Mouse (Mus musculus) megakaryocyte-erythroid progenitor cell, adult 5 weeks (primary cell): Measurements from ENCODE around the gene Klra2. TPM values are rescaled to one million over a fixed set of nuclear protein-coding genes. Genes with fewer than 3 reads are reported as not detected.

Experiments used
- polyA plus RNA-seq: library from polyadenylated mRNA; stranded (reverse); fragments of >175 nt; gene quantifications from 2 replicates; pipeline ENCODE4 v1.2.3, GENCODE M21; 2012

The Klra2 gene
- polyA plus RNA-seq, result 0.07 TPM in 1 of 2 replicates, not detected in the other

DNA sequence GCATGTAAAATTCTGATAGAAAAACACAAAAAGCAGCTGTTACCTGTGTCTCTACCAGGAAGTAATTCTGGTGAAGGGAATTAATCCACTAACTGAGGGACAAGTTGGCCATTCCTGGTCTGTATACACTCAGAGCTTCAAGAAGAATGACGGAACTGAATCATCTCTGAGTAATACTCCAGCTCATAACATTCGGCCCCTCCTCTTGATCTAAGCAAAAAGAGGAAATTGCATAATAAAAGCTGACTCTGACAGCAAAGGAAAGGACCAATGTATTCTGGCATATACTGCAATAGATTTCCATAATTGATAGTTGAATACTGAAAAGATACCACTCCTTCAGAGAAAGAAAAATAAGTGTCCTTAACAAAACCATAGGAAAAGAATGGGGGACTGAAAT, at the start of gene Klra2:
Gene Klra2, minus strand, starts transcription at position 157 of the 400 bp plus-strand sequence.

DNA sequence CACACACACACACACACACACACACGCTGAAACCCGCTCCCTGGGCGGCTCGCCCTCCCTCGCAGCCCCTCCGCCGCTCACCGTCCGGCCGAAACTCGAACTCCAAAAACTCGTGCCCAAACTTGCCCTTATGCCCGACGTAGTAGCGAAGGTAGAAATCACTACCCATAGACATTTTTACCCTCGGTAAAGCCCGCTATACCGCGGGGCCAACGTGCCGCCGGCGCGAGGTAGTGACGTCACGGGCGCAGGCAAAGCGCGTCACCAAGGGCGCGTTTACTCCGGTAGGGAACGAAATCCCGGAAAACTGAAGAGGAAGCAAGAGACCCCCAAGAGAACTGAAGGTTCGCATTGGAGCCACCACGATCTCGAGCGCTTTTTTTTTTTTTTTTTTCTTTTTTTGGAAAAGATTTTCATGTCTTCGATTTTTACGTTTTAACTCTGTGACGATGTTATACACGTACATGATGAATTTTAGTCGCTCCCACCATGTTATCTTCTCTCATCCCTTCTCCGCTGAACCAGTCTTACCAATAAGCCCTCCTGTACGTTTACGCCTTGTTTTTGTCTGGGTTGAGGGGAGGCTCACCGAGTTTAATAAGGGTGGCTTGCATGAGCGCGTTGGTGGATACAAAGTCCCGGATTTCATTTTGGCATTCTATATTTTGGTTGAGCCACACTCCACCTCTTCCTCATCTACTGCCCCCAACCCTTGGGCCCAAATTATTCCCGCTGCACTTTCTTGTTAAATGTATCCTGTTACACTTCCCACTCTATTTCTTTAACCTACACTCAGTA, 46.0 kb upstream of the Klra2 start, which contains the start of gene Magohb:
Gene Magohb, minus strand, starts transcription at position 254 of the 798 bp plus-strand sequence.

Other genes with a start within 250 kb of the Klra2 start
- gene Magohb, start 45.9 kb upstream of the Klra2 start, polyA plus RNA-seq, result 0.91 and 1.3 TPM in 2 replicates
- 0.04 TPM in 1 of 2 replicates, not detected in the other for gene Styk1, start 106.2 kb upstream of the Klra2 start, polyA plus RNA-seq
- gene Ybx3, start 141.1 kb upstream of the Klra2 start, polyA plus RNA-seq, result 1,029 and 1,117 TPM in 2 replicates
- not detected in 2 replicates for gene 5430401F13Rik, start 239.0 kb upstream of the Klra2 start, polyA plus RNA-seq
- gene Gm6619, start 239.0 kb upstream of the Klra2 start, polyA plus RNA-seq, result not detected in 2 replicates